In the genomic region with DNA sequence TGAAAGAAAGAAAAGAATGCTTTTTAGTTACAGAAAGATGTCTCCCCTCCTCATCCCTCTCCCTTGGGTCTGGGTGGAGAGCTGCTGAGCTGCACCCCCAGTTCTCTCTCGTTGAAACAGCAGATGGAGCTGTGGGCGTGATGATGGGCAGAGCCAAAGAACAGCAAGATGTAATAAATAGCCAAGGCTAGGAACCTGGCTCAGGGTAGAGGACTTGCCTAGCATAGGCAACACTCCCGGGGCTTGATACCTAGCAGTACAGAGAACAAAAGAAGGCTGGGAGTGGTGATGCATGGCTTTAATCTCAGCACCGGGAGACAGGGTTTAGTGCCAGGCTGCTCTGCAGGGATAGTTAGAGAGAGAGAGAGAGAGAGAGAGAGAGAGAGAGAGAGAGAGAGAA, we compare ENCODE assay signal across 12 mouse cellular contexts. TPM values are rescaled to one million over a fixed set of nuclear protein-coding genes. Genes with fewer than 3 reads are reported as not detected.
A peak's percentile ranks its signal among the peaks of the same experiment; 100 is the strongest.
DNase-seq lines count a peak whose midpoint lies in the region; ATAC-seq and TF ChIP-seq lines count a peak whose summit lies in the region.
"Had no signal": no experiment of that assay in that cellular context is flagged by ENCODE, and none has a peak within 500 bp of the region (broad histone marks: within the 10 kb centered on the region; RNA-seq: fewer than 3 reads in every experiment).

No protein-coding gene starts in this region.

- no peak overlapping the region for H3K4me3 ChIP-seq in hindbrain, postnatal 0 days (ENCODE audit: low read length)
- H3K4me3 ChIP-seq in hindbrain, embryonic 12.5 days: no peak overlapping the region
- no peak overlapping the region for H3K4me3 ChIP-seq in forebrain, postnatal 0 days (ENCODE audit: low read depth, low read length)
- H3K4me3 ChIP-seq: heart, embryonic 13.5 days; hindbrain, embryonic 15.5 days; stomach, embryonic 15.5 days had no signal

- WGBS in hindbrain, postnatal 0 days: 34% methylated on average over 4 of the region's 4 CpGs
- WGBS in hindbrain, embryonic 12.5 days: 65% methylated on average over 4 of the region's 4 CpGs
- 39% methylated on average over 4 of the region's 4 CpGs for WGBS in forebrain, postnatal 0 days

- peak overlapping the region; percentile 26; the same call in 1 of the 2 replicates for H3K27ac ChIP-seq in hindbrain, postnatal 0 days
- no peak overlapping the region for H3K27ac ChIP-seq in hindbrain, embryonic 12.5 days
- H3K27ac ChIP-seq in forebrain, postnatal 0 days (ENCODE audit: low read depth, low read length): no peak overlapping the region
- H3K27ac ChIP-seq: heart, embryonic 13.5 days; hindbrain, embryonic 15.5 days; stomach, embryonic 15.5 days had no signal

- H3K36me3 ChIP-seq in hindbrain, postnatal 0 days (ENCODE audit: insufficient read depth, low read length): no peaks in the 10 kb centered on the region
- peaks cover 24% of the 10 kb centered on the region for H3K36me3 ChIP-seq in hindbrain, embryonic 12.5 days
- H3K36me3 ChIP-seq in forebrain, postnatal 0 days (ENCODE audit: insufficient read depth): peaks cover 23% of the 10 kb centered on the region
- H3K36me3 ChIP-seq: stomach, embryonic 15.5 days had no signal

- H3K27me3 ChIP-seq in hindbrain, postnatal 0 days (ENCODE audit: insufficient read depth, low read length): no peaks in the 10 kb centered on the region
- no peaks in the 10 kb centered on the region for H3K27me3 ChIP-seq in hindbrain, embryonic 12.5 days
- H3K27me3 ChIP-seq in forebrain, postnatal 0 days (ENCODE audit: insufficient read depth, low read length): no peaks in the 10 kb centered on the region
- H3K27me3 ChIP-seq: heart, embryonic 13.5 days; hindbrain, embryonic 15.5 days; stomach, embryonic 15.5 days had no signal

- 0 out of 2 replicates have a peak, but pooled peaks have one; percentile 10 for TF ChIP-seq CTCF in hindbrain, postnatal 0 days (IDR thresholded peaks at IDR 0.05; ENCODE audit: low read depth)
- TF ChIP-seq CTCF in forebrain, postnatal 0 days (IDR thresholded peaks at IDR 0.05; ENCODE audit: low read depth): no peak

- H3K9ac ChIP-seq in hindbrain, postnatal 0 days (replicated peaks; ENCODE audit: low read length): no peak overlapping the region
- H3K9ac ChIP-seq in hindbrain, embryonic 12.5 days: no peak overlapping the region
- no peak overlapping the region for H3K9ac ChIP-seq in forebrain, postnatal 0 days
- H3K9ac ChIP-seq: heart, embryonic 13.5 days; hindbrain, embryonic 15.5 days; stomach, embryonic 15.5 days had no signal

- no peaks in the 10 kb centered on the region for H3K4me1 ChIP-seq in hindbrain, postnatal 0 days (ENCODE audit: insufficient read depth, low read length)
- no peaks in the 10 kb centered on the region for H3K4me1 ChIP-seq in hindbrain, embryonic 12.5 days
- H3K4me1 ChIP-seq in forebrain, postnatal 0 days (ENCODE audit: insufficient read depth): no peaks in the 10 kb centered on the region
- H3K4me1 ChIP-seq: stomach, embryonic 15.5 days had no signal

- peak; percentile 11 for DNase-seq in hindbrain, postnatal 0 days (ENCODE audit: low spot score)
- peak; percentile 76 to 84 for DNase-seq in frontal cortex, adult 2 months (ENCODE audit: extremely low spot score in 1 of 2, low spot score in 1 of 2)
- DNase-seq in layer of hippocampus, postnatal 25 days (ENCODE audit: extremely low spot score in 1 of 2, low spot score in 1 of 2): peak; percentile 25 to 47
- DNase-seq in right cerebral cortex, postnatal 14 days: peak; percentile 57
- no peak for DNase-seq in forebrain, postnatal 0 days
- no peak for DNase-seq in heart, adult 18-20 months

- peak; percentile 22; the same call in 1 of the 2 replicates for ATAC-seq in hindbrain, postnatal 0 days
- ATAC-seq in hindbrain, embryonic 12.5 days (ENCODE audit: low FRiP score): no peak
- no peak for ATAC-seq in forebrain, postnatal 0 days
- no peak for ATAC-seq in megakaryocyte progenitor cell, adult 5-6 weeks (replicated peaks; ENCODE audit: poor library complexity)
- ATAC-seq: activated CD4-positive, CD25-positive, alpha-beta regulatory T cell, adult 4 months had no signal

- H3K9me3 ChIP-seq in hindbrain, postnatal 0 days (ENCODE audit: low read length): no peaks in the 10 kb centered on the region
- H3K9me3 ChIP-seq in hindbrain, embryonic 12.5 days (replicated peaks): no peaks in the 10 kb centered on the region
- H3K9me3 ChIP-seq in forebrain, postnatal 0 days (ENCODE audit: low read length): no peaks in the 10 kb centered on the region
- H3K9me3 ChIP-seq: heart, embryonic 13.5 days; hindbrain, embryonic 15.5 days; stomach, embryonic 15.5 days had no signal

- no peak overlapping the region for H3K4me2 ChIP-seq in hindbrain, postnatal 0 days (ENCODE audit: low read depth, low read length)
- H3K4me2 ChIP-seq in hindbrain, embryonic 12.5 days (replicated peaks): no peak overlapping the region
- H3K4me2 ChIP-seq in forebrain, postnatal 0 days (ENCODE audit: low read depth): no peak overlapping the region
- H3K4me2 ChIP-seq: heart, embryonic 13.5 days; hindbrain, embryonic 15.5 days; stomach, embryonic 15.5 days had no signal

RNA-seq across cellular contexts. Expression of a gene that starts 50.9 kb away (rescaled TPM):
- 12.8 and 13.9 TPM in 2 replicates for total RNA-seq in hindbrain, postnatal 0 days (2014; rRNA removed)
- polyA plus RNA-seq in hindbrain, postnatal 0 days (2015; fragmentation: Nextera tagmentation; extraction: Ambion mirVana): 4.2 and 4.8 TPM in 2 replicates
- polyA plus RNA-seq in hindbrain, embryonic 12.5 days (2016; fragmentation: Nextera tagmentation; extraction: Ambion mirVana): 8.7 and 9.1 TPM in 2 replicates
- polyA plus RNA-seq in frontal cortex, adult 2 months (2012; rRNA removed): 20.5 and 21.2 TPM in 2 replicates
- 10 to 100 TPM; 18.7 to 21.0 TPM for total RNA-seq in layer of hippocampus, postnatal 25 days (2021)
- total RNA-seq in forebrain, postnatal 0 days (2014; rRNA removed): 13.2 and 16.0 TPM in 2 replicates
- polyA plus RNA-seq in forebrain, postnatal 0 days (2015; fragmentation: Nextera tagmentation; extraction: Ambion mirVana): 3.4 and 5.1 TPM in 2 replicates
- total RNA-seq in heart, adult 18-20 months (2021): 1 to 10 TPM; 4.2 to 5.0 TPM
- 8.9 and 11.7 TPM in 2 replicates for total RNA-seq in megakaryocyte progenitor cell, adult 5-6 weeks (2015)
- total RNA-seq in megakaryocyte progenitor cell, adult 5-6 weeks (2017): 9.2 and 10.6 TPM in 2 replicates

RNA-seq across cellular contexts. Expression of a gene that starts 54.7 kb away (rescaled TPM):
- 39.1 and 41.3 TPM in 2 replicates for total RNA-seq in hindbrain, postnatal 0 days (2014; rRNA removed)
- polyA plus RNA-seq in hindbrain, postnatal 0 days (2015; fragmentation: Nextera tagmentation; extraction: Ambion mirVana): 23.2 and 24.1 TPM in 2 replicates
- polyA plus RNA-seq in hindbrain, embryonic 12.5 days (2016; fragmentation: Nextera tagmentation; extraction: Ambion mirVana): 28.2 and 29.1 TPM in 2 replicates
- polyA plus RNA-seq in frontal cortex, adult 2 months (2012; rRNA removed): 29.1 and 31.5 TPM in 2 replicates
- total RNA-seq in layer of hippocampus, postnatal 25 days (2021): 10 to 100 TPM; 26.2 to 34.3 TPM
- total RNA-seq in forebrain, postnatal 0 days (2014; rRNA removed): 30.9 and 46.8 TPM in 2 replicates
- polyA plus RNA-seq in forebrain, postnatal 0 days (2015; fragmentation: Nextera tagmentation; extraction: Ambion mirVana): 13.7 and 22.0 TPM in 2 replicates
- total RNA-seq in heart, adult 18-20 months (2021): 1 to 10 TPM; 7.1 to 9.6 TPM
- total RNA-seq in megakaryocyte progenitor cell, adult 5-6 weeks (2015): 10.8 and 22.7 TPM in 2 replicates
- total RNA-seq in megakaryocyte progenitor cell, adult 5-6 weeks (2017): 18.5 and 24.5 TPM in 2 replicates

Comparison
In these comparisons a context has a peak if more than half of its experiments do, and no peak if none do; other contexts are left out.
1. DNase-seq: peak in hindbrain, postnatal 0 days (single experiment), frontal cortex, adult 2 months (2 of 2), layer of hippocampus, postnatal 25 days (2 of 2) and right cerebral cortex, postnatal 14 days (single experiment); none in forebrain, postnatal 0 days (single experiment) and heart, adult 18-20 months (0 of 2).